Mouse (Mus musculus) spleen, adult 18-20 months (tissue): ENCODE results near the gene St8sia1.

Experiments used
- DNase-seq, 2 experiments: peaks; one replicate each; pipeline ENCODE4 v3.0.0; 2022; ENCODE audit warnings: mixed read lengths in 2 of 2

The St8sia1 gene

DNA sequence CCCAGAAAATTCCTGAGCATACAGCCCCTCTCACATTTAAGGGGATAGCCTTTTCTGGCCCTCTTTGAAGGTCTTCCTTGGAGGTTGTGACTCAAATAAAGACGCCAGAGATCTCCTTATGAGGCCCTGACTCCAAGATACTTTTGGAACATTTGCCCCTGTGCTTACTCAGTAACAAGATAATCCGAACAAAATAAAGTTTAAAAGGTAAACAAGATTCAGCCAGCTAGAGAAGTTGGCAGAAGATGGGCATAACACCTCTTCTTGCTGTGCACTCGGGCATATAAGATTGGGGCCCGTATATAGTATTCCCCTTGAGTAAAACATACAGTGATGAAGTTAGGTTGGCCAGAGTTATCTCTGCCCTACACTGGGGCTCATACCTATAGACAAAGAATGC lies 104.3 kb downstream of the St8sia1 start:
- no peak for DNase-seq

DNA sequence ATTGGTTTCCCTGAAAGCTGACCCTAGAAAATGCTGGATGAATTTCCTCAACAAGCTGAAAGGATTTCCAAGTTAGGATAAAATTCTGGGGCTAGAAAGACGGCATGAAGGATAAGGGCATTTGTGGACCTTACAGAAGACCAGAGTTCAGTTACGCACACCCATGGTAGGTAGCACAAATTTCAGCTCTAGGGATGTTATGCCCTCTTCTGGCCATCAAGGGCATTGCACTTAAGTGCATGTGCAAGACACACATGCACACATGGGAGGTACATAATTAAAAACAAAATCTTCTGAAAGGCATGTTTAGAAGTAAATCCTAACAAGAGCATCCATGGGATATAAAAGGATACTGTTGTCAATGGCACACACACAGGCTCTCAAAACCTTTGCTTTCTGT lies 105.3 kb downstream of the St8sia1 start:
- DNase-seq, result no peak

DNA sequence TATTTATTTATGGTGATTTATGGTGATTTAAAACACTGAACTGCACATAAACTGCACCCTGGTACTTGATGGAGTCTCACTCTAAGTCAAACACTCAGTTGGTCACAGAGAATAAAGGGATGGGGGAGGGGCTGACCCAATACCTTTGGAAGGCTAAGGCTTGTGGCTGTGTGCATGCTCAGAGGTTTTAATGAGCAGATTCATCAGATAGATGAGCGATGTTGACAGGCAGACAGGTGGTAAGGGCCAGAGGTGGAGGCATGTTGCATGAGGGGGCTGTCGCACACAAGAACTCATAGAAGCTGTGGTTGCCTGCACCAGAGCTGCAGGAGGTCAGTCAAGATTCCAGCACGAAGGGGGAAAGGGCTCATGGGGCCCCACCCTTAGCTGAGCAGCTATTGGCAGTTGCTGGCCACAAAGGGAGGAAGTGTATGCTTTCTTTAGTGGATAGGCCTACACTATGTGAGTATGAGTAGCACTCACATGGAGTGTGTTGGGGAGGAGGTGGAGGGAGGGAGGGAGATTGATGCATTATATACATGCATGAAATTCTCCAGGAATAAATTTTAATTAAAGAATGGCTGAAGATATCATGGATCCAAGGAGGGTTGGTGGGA lies 107.9 kb downstream of the St8sia1 start:
- DNase-seq, result no peak

DNA sequence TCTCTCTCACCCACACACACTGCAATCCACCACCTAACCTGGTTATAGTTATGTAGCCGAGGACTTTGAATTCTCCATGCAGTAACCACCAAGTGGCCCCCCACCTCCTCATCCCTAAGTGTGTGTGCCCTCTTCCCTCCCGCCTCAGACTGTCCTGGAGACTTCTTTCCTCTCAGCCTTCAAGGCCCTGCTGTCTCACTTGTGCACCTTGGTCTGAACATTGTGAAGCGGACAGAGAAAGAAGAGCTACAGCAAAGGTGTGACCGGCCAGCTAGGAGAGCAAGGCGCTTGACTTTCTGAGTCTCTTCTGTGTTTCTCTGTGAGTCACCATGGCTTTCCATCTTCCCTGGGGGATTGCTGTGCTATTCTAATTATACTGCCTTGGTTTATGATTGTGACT lies 108.5 kb downstream of the St8sia1 start:
- DNase-seq, result no peak

DNA sequence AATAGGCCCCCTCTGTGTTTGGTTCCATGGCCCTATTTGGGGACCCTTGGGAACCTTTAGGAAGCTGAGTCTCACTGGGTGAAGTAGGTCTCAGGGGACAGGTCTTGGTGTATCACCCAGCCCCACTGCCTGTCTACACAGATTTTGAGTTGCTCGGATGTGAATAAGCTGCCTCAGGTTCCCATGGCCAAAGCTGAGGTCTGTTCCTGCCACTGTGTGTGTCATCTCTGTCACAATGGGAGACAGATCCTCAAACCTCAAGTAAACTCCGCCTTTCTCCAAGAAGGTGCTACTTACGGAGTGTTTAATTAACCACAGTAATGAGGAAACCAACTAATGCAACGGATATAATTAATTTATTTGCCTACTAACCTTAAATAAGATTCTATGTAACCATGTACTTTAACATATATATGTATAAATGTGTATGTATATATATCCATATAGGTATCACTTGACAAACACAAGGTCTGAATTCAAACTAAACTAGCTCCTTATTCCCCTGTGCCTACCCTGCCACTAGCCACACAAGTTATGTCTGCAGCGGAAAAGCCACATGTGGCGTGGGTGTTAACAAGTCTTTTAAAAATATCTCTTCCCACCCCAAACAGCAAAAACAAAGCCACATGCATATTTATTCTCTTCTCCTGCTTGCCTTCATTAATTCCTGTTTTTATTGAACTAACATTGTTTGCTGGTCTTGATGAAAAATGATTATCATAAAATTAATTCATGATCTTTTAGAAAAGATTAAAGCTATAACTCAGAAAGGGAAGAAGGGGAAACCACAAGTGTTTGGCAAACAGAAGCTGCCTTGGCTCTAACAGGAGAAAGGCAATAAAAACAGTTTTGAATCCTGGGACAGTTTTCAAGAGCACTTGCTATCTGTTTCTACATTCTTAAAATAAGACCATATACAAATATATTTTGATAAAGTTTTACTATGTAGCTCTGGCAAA lies 111.6 kb downstream of the St8sia1 start:
- no peak for DNase-seq

DNA sequence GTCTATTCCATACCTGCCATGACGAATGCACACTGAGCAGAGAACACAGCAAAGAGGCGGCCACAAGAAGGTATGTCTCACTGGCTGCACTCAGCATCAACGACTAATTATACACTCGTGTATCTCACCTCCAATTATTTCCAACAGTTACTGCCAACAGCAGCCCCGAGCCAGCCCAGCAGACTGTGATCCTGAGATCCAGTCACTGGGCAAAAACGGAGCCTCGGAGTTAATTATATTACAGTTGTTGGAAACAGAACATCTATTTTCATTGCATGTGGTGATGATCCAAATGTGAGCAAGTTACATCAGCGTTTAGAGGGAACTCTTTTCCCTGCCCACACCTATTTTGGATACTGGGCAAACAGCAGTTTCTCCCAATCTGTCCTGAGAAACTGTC lies 113.8 kb downstream of the St8sia1 start:
- no peak for DNase-seq

DNA sequence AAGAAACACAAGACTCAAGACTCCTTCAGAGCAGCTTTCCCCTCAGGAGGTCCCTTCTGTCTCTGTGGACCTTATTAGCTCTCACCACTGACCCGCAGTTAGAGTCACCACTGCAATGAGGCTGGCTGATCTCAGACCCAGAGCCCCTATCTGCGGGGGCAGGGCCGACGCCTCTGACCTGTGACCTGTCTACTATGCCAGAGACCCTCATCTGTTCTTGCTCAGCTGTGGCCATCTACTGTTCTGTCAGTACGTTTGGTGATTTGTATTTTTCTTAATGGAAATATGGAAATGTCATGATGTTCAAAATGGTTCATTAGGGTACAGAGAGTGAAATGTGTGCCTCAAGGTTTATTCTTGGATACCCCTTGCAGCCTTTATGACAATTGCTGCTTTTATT lies 114.9 kb downstream of the St8sia1 start:
- no peak for DNase-seq

DNA sequence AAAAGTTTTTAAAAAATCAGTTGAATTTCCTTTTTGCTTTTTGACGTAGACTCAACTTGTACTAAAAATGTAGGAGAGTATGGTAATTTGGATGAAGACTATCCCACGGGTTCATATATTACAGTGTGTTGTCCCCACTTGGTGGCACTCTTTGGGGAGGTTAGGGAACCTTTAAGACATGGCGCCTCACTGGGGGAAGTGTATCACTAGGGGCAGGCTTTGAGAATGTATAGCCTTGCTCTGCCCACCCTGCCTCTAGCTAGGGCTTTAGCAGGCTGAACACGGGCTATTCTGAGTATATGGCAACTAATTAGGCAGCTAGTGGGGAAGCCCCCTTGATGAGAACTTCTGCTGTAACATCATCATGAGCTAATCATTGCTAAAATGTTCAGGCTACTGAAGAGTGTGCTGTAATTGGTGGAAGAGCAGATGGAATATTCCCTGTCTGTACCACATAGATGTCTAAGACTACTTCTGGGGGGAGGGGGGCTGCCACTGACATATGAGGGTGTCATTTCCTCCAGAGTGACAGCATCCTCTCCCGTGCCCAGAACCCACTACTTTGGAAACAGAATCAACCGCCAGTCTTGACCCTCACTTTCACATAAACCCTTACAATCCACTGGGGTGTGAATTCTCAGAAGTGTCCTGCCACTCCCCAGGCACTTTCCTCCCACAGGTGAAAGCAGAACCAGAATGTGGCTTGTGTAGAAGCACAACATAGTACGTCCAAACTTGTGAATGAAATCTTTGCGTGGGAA lies 116.2 kb downstream of the St8sia1 start:
- no peak for DNase-seq

DNA sequence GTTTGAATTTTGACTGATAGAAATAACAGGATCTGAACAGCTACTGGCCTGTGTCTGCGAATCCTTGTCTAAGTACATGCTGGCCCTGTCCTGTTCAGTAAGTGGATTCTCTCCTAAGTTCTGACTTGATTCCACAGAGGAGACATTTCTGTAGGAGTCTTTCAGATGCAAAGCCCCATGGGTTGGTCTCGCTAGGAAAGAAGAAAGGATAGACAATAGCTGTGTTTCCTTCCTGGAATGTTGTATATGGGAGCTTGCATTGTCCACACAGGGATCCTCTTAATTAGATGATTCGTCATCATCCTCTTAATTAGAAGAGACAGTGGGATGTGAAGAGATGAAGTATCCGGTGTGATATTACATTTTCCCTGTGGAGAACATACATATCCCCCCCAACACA lies 117.4 kb downstream of the St8sia1 start:
- DNase-seq, result no peak

DNA sequence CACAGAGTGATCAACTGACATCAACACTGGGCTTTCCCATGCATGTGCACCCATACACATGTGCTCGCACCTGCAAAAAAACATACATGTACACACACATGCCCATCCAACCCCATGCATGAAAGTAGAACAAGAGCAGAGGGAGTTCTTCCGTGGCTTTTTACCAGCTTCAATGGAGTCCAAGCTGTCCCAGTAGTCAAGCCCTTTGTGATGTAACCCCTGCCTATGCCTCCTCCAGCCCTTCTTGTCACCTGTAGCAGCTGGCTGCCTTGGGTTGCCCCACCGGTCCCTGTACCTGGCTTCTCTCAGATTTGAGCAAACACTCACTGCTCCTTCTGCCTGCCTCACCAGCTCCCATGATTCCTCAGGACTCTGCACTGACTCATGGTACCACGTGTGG lies 119.2 kb downstream of the St8sia1 start:
- no peak for DNase-seq

DNA sequence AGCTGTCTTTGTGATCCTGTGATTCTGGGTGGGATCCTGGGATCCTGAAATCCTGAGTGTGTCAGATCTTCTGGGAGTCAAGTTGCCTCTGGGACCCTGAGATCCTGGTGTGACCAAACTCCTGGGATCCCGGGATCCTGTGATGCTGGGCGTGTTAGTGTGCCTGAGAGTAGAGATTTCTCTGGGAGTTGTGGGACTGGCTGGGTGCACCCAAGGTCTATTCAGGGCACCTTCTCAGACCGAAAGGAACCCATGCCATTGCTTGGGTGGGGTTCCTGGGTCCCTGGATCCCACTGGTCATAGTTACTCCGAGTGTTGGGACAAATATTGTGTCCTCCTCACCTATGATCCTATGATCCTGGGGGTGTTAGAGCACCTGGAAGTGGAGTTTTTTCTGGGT lies 120.2 kb downstream of the St8sia1 start:
- no peak for DNase-seq

DNA sequence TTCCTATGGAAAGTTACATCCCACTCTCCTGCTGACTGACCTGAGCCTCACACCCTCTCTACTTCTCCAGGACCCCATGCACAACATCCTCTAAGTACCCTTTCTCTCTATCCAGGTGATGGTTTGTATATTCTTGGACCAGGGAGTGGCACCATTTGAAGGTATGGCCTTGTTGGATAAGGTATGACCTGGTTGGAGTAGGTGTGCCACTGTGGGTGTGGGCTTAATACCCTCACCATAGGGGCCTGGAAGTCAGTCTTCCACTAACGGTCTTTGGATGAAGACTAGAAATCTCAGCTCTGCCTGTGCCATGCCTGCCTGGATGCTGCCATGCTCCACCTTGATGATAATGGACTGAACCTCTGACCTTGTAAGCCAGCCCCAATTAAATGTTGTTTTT lies 125.8 kb downstream of the St8sia1 start:
- DNase-seq, result no peak

DNA sequence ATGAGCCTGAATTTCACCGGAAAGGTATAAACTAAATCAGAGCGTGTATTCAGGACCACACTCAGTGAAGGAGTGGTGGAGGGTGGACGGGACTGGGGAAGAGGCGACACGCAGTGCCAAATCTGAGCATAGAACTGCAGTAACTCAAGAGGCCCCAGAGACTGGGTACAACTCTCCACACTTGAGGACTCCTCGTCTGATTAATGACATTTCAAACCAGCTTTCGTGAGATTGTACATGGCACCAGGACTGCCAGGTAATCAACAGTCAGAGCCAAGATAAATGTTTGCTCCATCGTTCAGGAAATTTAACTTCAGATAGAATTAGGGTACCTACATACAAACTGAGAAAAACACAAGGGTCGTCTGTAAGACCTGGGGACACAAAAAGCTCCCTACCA lies 126.9 kb downstream of the St8sia1 start:
- DNase-seq, result no peak

DNA sequence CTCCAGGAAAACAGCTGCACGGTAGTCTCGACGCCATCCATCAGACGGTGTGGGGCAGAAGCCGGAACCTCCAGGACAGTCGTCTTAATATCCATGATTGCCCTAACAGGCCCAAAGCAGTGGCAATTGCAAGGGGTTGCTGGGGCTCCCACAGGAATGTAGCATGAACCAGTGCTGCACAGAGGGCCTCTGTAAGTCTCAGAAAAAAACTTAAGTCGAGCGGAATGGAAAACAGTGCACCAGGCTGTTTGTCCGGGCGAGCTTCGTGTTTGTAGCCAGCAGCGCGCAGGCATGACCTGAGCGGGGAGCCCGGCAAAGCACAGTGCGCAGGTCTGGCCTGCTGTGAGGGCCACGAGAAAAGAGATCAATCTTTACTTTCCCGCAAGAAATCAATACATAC lies 128.5 kb downstream of the St8sia1 start:
- DNase-seq, result no peak

DNA sequence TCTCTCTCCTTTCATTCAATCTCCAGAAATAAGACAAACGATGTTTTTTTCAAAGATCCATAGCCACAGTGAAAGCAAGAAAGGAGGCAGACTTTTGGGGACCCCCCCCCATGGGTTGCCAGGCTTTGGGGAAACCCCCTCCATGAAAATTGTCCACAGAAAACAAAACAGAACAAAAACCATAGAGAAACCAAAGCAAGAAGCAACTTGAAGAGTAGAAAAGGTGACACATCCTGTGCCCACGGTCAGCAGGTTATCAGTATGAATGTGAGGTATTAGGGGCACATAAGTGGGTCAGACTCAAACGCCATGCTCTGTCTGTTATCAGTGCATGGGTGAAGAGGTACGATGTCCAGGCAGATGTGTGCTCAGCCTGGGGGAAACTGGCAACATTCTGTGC lies 129.3 kb downstream of the St8sia1 start:
- DNase-seq, result no peak

DNA sequence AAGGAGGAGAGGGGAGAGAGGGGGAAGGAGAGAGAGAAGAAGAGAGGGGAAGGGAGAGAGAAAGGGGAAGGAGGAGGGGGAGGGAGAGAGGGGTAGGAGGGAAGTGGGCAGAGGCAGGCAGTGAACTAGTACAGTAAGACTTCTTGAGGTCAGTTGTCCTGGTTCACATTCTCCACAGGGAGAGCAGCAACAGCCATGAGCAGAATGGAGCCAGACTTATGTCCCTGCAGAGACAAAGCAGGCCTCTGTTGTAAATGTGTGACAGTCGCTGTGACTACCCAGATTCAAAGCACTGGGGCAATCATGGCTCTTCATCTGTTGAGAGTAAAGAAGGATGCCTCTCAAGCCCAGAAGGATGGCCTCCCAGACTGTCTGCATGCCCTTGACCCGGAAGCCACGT lies 132.5 kb downstream of the St8sia1 start:
- no peak for DNase-seq

DNA sequence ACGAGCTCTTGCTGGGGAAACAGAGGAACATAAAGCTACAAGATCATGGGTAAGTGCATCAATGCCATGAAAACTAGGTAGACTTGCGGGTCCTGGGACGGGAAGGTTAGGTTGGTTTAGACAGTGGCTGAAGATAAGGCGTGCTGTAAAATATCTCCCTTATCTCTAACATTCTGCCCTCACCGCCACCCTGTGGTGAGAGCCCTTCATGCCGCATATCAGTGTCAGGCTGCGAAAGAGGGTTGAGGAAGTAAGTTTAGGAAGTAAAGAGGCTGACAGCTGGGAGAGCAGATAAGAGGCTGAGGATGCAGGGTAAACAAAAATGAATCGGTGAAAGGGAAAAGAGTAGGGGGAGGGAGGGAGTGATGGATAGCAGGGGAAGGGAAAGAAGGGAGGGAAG lies 133.0 kb downstream of the St8sia1 start:
- DNase-seq, result peak in 1 of 2 experiments; percentile 7

DNA sequence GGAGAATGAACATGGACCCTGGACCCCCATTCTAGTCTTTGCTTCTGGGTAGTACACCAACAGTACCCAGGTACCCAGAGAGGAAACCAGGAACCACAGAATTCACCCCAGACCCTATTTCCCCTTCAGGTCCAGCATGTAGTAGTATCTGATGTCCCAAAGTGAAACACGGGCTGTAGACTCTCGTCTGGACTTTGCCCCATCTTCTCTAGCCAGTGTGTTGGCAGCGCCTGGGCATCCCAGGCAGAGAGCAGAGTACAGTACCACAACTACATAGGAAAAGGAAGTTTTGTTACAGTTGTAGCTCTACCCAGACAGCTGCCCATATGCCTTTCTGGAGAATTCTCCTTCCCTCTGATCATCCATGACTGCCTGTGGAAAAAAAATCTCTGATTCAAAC lies 134.0 kb downstream of the St8sia1 start:
- no peak for DNase-seq

DNA sequence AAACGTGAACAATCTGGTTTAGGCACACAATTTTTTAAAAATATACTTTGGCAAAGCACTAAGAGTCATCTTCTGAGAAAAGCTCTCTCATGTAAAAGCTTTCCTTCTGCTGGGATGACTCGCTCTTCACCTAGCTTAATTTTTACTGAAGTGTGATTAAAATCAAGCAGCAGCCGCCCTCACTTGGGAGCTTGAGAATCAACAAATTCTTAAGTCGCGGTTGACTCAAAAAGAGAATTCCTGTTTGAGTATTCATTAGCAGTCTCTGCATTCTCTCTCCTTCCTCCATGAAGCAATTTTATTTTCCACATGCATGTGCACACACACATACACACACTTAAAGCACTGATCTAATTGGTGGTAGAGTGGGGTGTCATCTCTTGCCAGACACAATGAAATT lies 138.8 kb downstream of the St8sia1 start:
- DNase-seq, result no peak

DNA sequence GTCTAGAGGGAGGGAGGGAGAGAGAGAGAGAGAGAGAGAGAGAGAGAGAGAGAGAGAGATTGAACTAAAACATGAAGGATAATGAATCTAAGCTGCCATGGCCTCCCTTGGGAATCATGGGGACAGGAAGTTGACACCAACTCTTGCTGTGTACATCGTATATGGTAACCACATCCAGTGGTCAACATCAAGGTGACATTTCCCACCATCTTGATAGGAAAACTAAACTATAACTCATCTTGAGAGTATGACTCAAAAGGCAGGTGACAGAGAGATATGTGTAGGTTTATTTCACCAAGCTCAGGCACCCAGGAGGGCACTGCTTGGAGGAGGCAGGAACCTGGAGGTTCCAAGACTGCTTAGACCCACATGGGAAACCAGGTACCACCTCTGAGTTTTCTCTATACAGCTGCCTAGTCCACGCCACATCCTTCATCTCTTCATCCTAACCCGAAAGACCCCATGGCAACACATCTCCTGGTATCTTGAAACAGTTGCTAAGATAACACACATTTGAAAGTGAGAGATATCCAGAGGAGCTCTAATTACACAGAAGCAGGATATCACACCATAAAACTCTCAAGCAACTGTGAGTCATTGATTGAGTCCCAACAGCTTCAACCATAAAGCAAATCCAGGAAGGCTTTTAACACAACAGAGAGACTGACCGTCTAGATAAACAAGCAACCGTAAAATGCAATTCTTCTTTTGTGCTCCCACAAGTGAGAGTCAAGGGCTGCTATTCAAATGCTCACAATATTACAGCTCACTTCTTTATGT lies 141.1 kb downstream of the St8sia1 start:
- DNase-seq, result no peak

DNA sequence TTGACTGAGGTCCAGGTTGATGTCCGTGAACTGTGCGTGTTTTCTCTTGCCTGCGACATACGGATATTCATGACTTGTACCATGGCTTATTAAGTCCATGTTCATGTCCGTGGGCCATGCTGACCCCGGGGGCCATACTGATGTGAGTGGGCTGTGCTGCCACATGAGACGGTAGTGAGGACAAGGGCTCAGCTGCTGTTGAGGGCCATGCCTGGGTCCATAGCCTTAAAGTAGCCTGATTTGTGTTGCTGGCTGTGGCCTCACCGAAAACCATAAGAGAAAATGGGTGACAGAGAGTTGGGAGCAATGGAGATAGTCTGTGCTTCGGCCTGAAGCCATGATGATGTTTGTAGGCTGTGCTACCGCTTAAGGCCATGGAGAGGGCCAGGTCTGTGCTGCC lies 145.9 kb downstream of the St8sia1 start:
- no peak for DNase-seq

DNA sequence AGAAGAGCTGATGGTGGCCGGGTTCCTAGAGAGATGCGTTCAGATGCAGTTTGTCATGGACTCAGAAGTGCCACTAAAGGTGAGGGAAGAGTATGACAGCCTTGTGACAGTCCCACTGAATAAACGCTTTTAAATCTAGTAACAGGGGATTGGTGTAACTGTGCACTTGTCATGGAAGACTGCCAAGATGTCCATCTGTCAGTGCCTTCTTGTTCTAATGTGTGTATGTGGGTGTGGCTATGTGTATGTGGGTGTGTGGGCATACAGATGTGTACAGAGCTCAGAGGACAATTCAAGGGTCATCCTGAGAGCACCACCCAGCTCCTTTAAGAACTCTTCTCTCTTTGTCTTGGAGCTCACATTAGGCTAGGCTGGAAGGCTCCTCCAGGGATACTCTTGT lies 148.7 kb downstream of the St8sia1 start:
- DNase-seq, result no peak

DNA sequence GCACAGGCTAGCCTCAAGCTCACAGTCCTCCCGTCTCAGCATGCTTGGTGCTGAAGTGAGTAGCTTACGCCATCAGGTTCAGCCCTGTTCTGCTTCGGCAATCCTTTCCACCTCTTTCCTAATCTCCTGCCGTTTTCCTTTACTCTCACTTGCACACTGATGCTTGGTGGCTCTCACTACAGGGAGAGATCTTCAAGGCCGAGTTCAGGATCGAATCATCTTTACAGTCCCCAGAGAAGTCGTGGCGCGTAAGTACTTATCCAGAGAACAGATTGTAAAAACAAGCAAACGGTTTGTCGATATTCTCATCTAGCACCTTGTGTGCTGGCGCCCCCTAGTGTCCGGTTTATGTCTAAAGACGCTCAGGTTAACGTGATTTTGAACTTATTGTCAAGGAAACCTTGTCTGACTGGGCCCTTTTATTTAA lies 149.7 kb downstream of the St8sia1 start:
- peak; percentile 28 to 75 for DNase-seq
